Mouse (Mus musculus) kidney, embryonic 16.5 days (tissue): ENCODE data around the gene Spsb2. TPM values are rescaled to one million over a fixed set of nuclear protein-coding genes. Genes with fewer than 3 reads are reported as not detected.

ENCODE experiments used
- ATAC-seq: fragments of 200-750 bp; cut with Nextera tagmentation; 2 replicates; pipeline ENCODE4 v1.8.0; 2017; ENCODE audit warnings: moderate TSS enrichment; ENCODE audit not compliant: low FRiP score, low TSS enrichment
- H3K27ac ChIP-seq: fragments of 300-500 bp; sonication (generic); 2 replicates; pipeline ENCODE4 v1.5.1; 2014; ENCODE audit warnings: low read length
- H3K27me3 ChIP-seq: fragments of 300-500 bp; sonication (generic); 2 replicates; pipeline ENCODE4 v1.6.1; 2014; ENCODE audit warnings: low read length, control low read depth, mixed read lengths; ENCODE audit not compliant: insufficient read depth
- H3K36me3 ChIP-seq: fragments of 300-500 bp; sonication (generic); 2 replicates; pipeline ENCODE4 v1.6.1; 2014; ENCODE audit warnings: low read length, control low read depth, mixed read lengths; ENCODE audit not compliant: insufficient read depth
- H3K4me1 ChIP-seq: fragments of 300-500 bp; sonication (generic); 2 replicates; pipeline ENCODE4 v1.6.1; 2014; ENCODE audit warnings: low read length, control low read depth, mixed read lengths; ENCODE audit not compliant: insufficient read depth
- H3K4me2 ChIP-seq: fragments of 300-500 bp; sonication (generic); replicated peaks from 2 replicates; pipeline ENCODE4 v1.6.1; 2014; ENCODE audit warnings: low read depth, low read length
- H3K4me3 ChIP-seq: fragments of 300-500 bp; sonication (generic); 2 replicates; pipeline ENCODE4 v1.5.1; 2014; ENCODE audit warnings: mild to moderate bottlenecking, low read length
- H3K9ac ChIP-seq: fragments of 300-500 bp; sonication (generic); replicated peaks from 2 replicates; pipeline ENCODE4 v1.6.1; 2014; ENCODE audit warnings: low read length
- H3K9me3 ChIP-seq: fragments of 300-500 bp; sonication (generic); 2 replicates; pipeline ENCODE4 v1.6.1; 2016; ENCODE audit warnings: low read length, control low read depth
- WGBS: fragments of 180-500 bp; shearing (Covaris S2); extraction: QIAGEN DNeasy Blood & Tissue Kit; methylation state at CpG from one replicate; pipeline ENCODE4 v1.1.7; 2014; 5-methylcytosine and 5-hydroxymethylcytosine counted together
- polyA plus RNA-seq: library from polyadenylated mRNA; unstranded; fragments of >200 nt; fragmentation: Nextera tagmentation; extraction: Ambion mirVana; gene quantifications from 2 replicates; pipeline ENCODE4 v1.2.1, GENCODE M21; 2015

Gene Spsb2
- polyA plus RNA-seq, 1 experiment from 2014 or later: 21.5 TPM

- Histone ChIP-seq H3K9me3 (no peaks in the 10 kb centered on the region), H3K4me2 (peak within 1 kb of the TSS; percentile 90), H3K36me3 (peaks cover 42% of the 10 kb centered on the region), H3K4me3 (peak within 1 kb of the TSS; percentile 84), H3K27ac (peak within 1 kb of the TSS; percentile 93), H3K27me3 (no peaks in the 10 kb centered on the region), H3K9ac (peak within 1 kb of the TSS; percentile 91), H3K4me1 (peaks cover 38% of the 10 kb centered on the region)
- ATAC-seq: peak; percentile 88
- 0% methylated on average over 22 of the region's 22 CpGs for WGBS
These were observed 5.5 kb downstream of the Spsb2 start, which contains the start of gene Tpi1 for GRCm38 (mm10) chr6:124813933-124814332. Gene Tpi1, minus strand, starts transcription at chr6:124814296.

GRCm38 (mm10) chr6:124814448-124814847 lies 6.0 kb downstream of the Spsb2 start:
- Histone ChIP-seq H3K4me1 (peaks cover 38% of the 10 kb centered on the region), H3K36me3 (peaks cover 47% of the 10 kb centered on the region), H3K9ac (peak overlapping the region; percentile 33; the same call in 1 of the 2 replicates), H3K4me2 (peak overlapping the region; percentile 90), H3K9me3 (no peaks in the 10 kb centered on the region), H3K4me3 (peak overlapping the region; percentile 84), H3K27ac (peak overlapping the region; percentile 93), H3K27me3 (no peaks in the 10 kb centered on the region)
- WGBS: 17% methylated on average over 8 of the region's 8 CpGs
- ATAC-seq: peak; percentile 68

- H3K4me3 ChIP-seq: no peak overlapping the region
- peaks cover 31% of the 10 kb centered on the region for H3K4me1 ChIP-seq
- H3K36me3 ChIP-seq: peaks cover 53% of the 10 kb centered on the region
- H3K27me3 ChIP-seq: no peaks in the 10 kb centered on the region
- ATAC-seq: peak; percentile 6; the same call in 1 of the 2 replicates
- H3K9me3 ChIP-seq: no peaks in the 10 kb centered on the region
- 56% methylated on average over 9 of the region's 9 CpGs for WGBS
- H3K27ac ChIP-seq: peak overlapping the region; percentile 30; the same call in 1 of the 2 replicates
- no peak overlapping the region for H3K9ac ChIP-seq
- peak overlapping the region; percentile 90 for H3K4me2 ChIP-seq
These were observed 6.7 kb downstream of the Spsb2 start for GRCm38 (mm10) chr6:124814858-124815774.

GRCm38 (mm10) chr6:124816611-124817010 lies 8.2 kb downstream of the Spsb2 start:
- H3K36me3 ChIP-seq: peaks cover 65% of the 10 kb centered on the region
- no peak for ATAC-seq
- H3K4me2 ChIP-seq: no peak overlapping the region
- H3K4me1 ChIP-seq: peaks cover 27% of the 10 kb centered on the region
- 85% methylated on average over 4 of the region's 4 CpGs for WGBS
- no peak overlapping the region for H3K4me3 ChIP-seq
- H3K9me3 ChIP-seq: no peaks in the 10 kb centered on the region
- H3K9ac ChIP-seq: no peak overlapping the region
- no peak overlapping the region for H3K27ac ChIP-seq
- H3K27me3 ChIP-seq: no peaks in the 10 kb centered on the region

GRCm38 (mm10) chr6:124817125-124817524 lies 8.7 kb downstream of the Spsb2 start:
- no peak for ATAC-seq

GRCm38 (mm10) chr6:124817563-124817962 lies 9.1 kb downstream of the Spsb2 start:
- Histone ChIP-seq H3K4me3 (no peak overlapping the region), H3K9me3 (no peaks in the 10 kb centered on the region), H3K4me1 (peaks cover 18% of the 10 kb centered on the region), H3K36me3 (peaks cover 67% of the 10 kb centered on the region), H3K4me2 (no peak overlapping the region), H3K27me3 (no peaks in the 10 kb centered on the region), H3K27ac (no peak overlapping the region), H3K9ac (no peak overlapping the region)
- no peak for ATAC-seq
- 93% methylated on average over 8 of the region's 8 CpGs for WGBS

More at GRCm38 (mm10) chr6:124817125-124817524, 8.7 kb downstream of the Spsb2 start:
- WGBS: 93% methylated on average over 11 of the region's 11 CpGs
- Histone ChIP-seq H3K4me1 (peaks cover 22% of the 10 kb centered on the region), H3K4me2 (no peak overlapping the region), H3K27ac (no peak overlapping the region), H3K4me3 (no peak overlapping the region), H3K9me3 (no peaks in the 10 kb centered on the region), H3K36me3 (peaks cover 65% of the 10 kb centered on the region), H3K27me3 (no peaks in the 10 kb centered on the region), H3K9ac (no peak overlapping the region)

- no peak overlapping the region for H3K27ac ChIP-seq
- peaks cover 71% of the 10 kb centered on the region for H3K36me3 ChIP-seq
- H3K4me3 ChIP-seq: no peak overlapping the region
- peaks cover 14% of the 10 kb centered on the region for H3K4me1 ChIP-seq
- no peak overlapping the region for H3K4me2 ChIP-seq
- no peaks in the 10 kb centered on the region for H3K27me3 ChIP-seq
- H3K9ac ChIP-seq: no peak overlapping the region
- 85% methylated on average over 8 of the region's 8 CpGs for WGBS
- no peaks in the 10 kb centered on the region for H3K9me3 ChIP-seq
- no peak for ATAC-seq
These were observed 9.5 kb downstream of the Spsb2 start for GRCm38 (mm10) chr6:124817971-124818370.

GRCm38 (mm10) chr6:124820891-124821290 lies 12.4 kb downstream of the Spsb2 start:
- peaks cover 93% of the 10 kb centered on the region for H3K36me3 ChIP-seq
- 92% methylated on average over 5 of the region's 5 CpGs for WGBS

GRCm38 (mm10) chr6:124822049-124822448 lies 13.6 kb downstream of the Spsb2 start:
- H3K27me3 ChIP-seq: no peaks in the 10 kb centered on the region
- no peak overlapping the region for H3K4me3 ChIP-seq
- H3K9me3 ChIP-seq: no peaks in the 10 kb centered on the region
- no peak overlapping the region for H3K9ac ChIP-seq
- H3K4me1 ChIP-seq: no peaks in the 10 kb centered on the region
- no peak for ATAC-seq
- no peak overlapping the region for H3K4me2 ChIP-seq
- 89% methylated on average over 4 of the region's 4 CpGs for WGBS
- H3K36me3 ChIP-seq: peaks cover 87% of the 10 kb centered on the region
- no peak overlapping the region for H3K27ac ChIP-seq

More at GRCm38 (mm10) chr6:124820891-124821290, 12.4 kb downstream of the Spsb2 start:
- H3K4me3 ChIP-seq: no peak overlapping the region
- H3K9ac ChIP-seq: no peak overlapping the region
- no peak for ATAC-seq
- H3K4me1 ChIP-seq: no peaks in the 10 kb centered on the region
- no peaks in the 10 kb centered on the region for H3K27me3 ChIP-seq
- H3K9me3 ChIP-seq: no peaks in the 10 kb centered on the region
- H3K27ac ChIP-seq: no peak overlapping the region
- H3K4me2 ChIP-seq: no peak overlapping the region

- Histone ChIP-seq H3K9ac (peak overlapping the region; percentile 76), H3K27me3 (no peaks in the 10 kb centered on the region), H3K4me3 (peak overlapping the region; percentile 68), H3K4me2 (peak overlapping the region; percentile 94), H3K9me3 (no peaks in the 10 kb centered on the region), H3K4me1 (peaks cover 22% of the 10 kb centered on the region), H3K27ac (peak overlapping the region; percentile 65), H3K36me3 (peaks cover 37% of the 10 kb centered on the region)
- no peak for ATAC-seq
- WGBS: 14% methylated on average over 10 of the region's 10 CpGs
These were observed 19.7 kb downstream of the Spsb2 start for GRCm38 (mm10) chr6:124828101-124828592.
